Mouse (Mus musculus) intestine, embryonic 16.5 days (tissue): ENCODE measurements around the gene Mrps17. TPM values are rescaled to one million over a fixed set of nuclear protein-coding genes. Genes with fewer than 3 reads are reported as not detected.

Experiments
- ATAC-seq: fragments of 200-750 bp; cut with Nextera tagmentation; 2 replicates; pipeline ENCODE4 v1.8.0; 2017; ENCODE audit warnings: moderate TSS enrichment, moderate library complexity
- H3K27ac ChIP-seq: fragments of 300-500 bp; sonication (generic); 2 replicates; pipeline ENCODE4 v1.5.1; 2014; ENCODE audit warnings: mild to moderate bottlenecking, low read length
- H3K27me3 ChIP-seq: fragments of 300-500 bp; sonication (generic); replicated peaks from 2 replicates; pipeline ENCODE4 v1.6.1; 2014; ENCODE audit warnings: low read length, control low read depth, mixed read lengths; ENCODE audit not compliant: control insufficient read depth, insufficient read depth
- H3K36me3 ChIP-seq: fragments of 300-500 bp; sonication (generic); 2 replicates; pipeline ENCODE4 v1.6.1; 2014; ENCODE audit warnings: low read length, control low read depth; ENCODE audit not compliant: control insufficient read depth, insufficient read depth
- H3K4me1 ChIP-seq: fragments of 300-500 bp; sonication (generic); 2 replicates; pipeline ENCODE4 v1.6.1; 2014; ENCODE audit warnings: low read length, control low read depth, mixed read lengths; ENCODE audit not compliant: control insufficient read depth, insufficient read depth
- H3K4me2 ChIP-seq: fragments of 300-500 bp; sonication (generic); 2 replicates; pipeline ENCODE4 v1.6.1; 2014; ENCODE audit warnings: low read depth, low read length, control low read depth
- H3K4me3 ChIP-seq: fragments of 300-500 bp; sonication (generic); 2 replicates; pipeline ENCODE4 v1.5.1; 2014; ENCODE audit warnings: mild to moderate bottlenecking, low read length
- H3K9ac ChIP-seq: fragments of 300-500 bp; sonication (generic); 2 replicates; pipeline ENCODE4 v1.6.1; 2014; ENCODE audit warnings: low read depth, low read length
- H3K9me3 ChIP-seq: fragments of 300-500 bp; sonication (generic); 2 replicates; pipeline ENCODE4 v1.6.1; 2016; ENCODE audit warnings: low read length, control low read depth; ENCODE audit not compliant: control insufficient read depth
- WGBS: fragments of 180-500 bp; shearing (Covaris S2); extraction: QIAGEN DNeasy Blood & Tissue Kit; methylation state at CpG from one replicate; pipeline ENCODE4 v1.1.7; 2014; 5-methylcytosine and 5-hydroxymethylcytosine counted together
- polyA plus RNA-seq: library from polyadenylated mRNA; unstranded; fragments of >200 nt; fragmentation: Nextera tagmentation; extraction: Ambion mirVana; gene quantifications from 2 replicates; pipeline ENCODE4 v1.2.1, GENCODE M21; 2015

The Mrps17 gene
- polyA plus RNA-seq, 1 experiment from 2014 or later, result 196 TPM

GRCm38 (mm10) chr5:129729286-129729685 lies 14.0 kb downstream of the Mrps17 start:
- Histone ChIP-seq H3K9ac (peak overlapping the region; percentile 45; the same call in 1 of the 2 replicates), H3K9me3 (no peaks in the 10 kb centered on the region), H3K4me3 (no peak overlapping the region), H3K27ac (peak overlapping the region; percentile 76), H3K4me2 (no peak overlapping the region), H3K4me1 (peaks cover 29% of the 10 kb centered on the region), H3K36me3 (no peaks in the 10 kb centered on the region), H3K27me3 (no peaks in the 10 kb centered on the region)
- ATAC-seq, result no peak
- WGBS, result 35% methylated on average over 11 of the region's 11 CpGs

- no peak overlapping the region for H3K4me3 ChIP-seq
- no peaks in the 10 kb centered on the region for H3K36me3 ChIP-seq
- ATAC-seq, result peak; percentile 76
- H3K27ac ChIP-seq, result peak overlapping the region; percentile 76
- H3K27me3 ChIP-seq, result no peaks in the 10 kb centered on the region
- H3K9me3 ChIP-seq, result no peaks in the 10 kb centered on the region
- peaks cover 29% of the 10 kb centered on the region for H3K4me1 ChIP-seq
- H3K4me2 ChIP-seq, result peak overlapping the region; percentile 30; the same call in 1 of the 2 replicates
- 58% methylated on average over 11 of the region's 11 CpGs for WGBS
- 0 out of 2 replicates have a peak overlapping the region, but pooled peaks have one; percentile 40 for H3K9ac ChIP-seq
Measured at GRCm38 (mm10) chr5:129730344-129730743, 15.0 kb downstream of the Mrps17 start.

- Histone ChIP-seq H3K27me3 (no peaks in the 10 kb centered on the region), H3K9ac (no peak overlapping the region), H3K9me3 (no peaks in the 10 kb centered on the region), H3K4me3 (no peak overlapping the region), H3K4me2 (no peak overlapping the region), H3K4me1 (peaks cover 29% of the 10 kb centered on the region), H3K27ac (no peak overlapping the region), H3K36me3 (no peaks in the 10 kb centered on the region)
- 54% methylated on average over 5 of the region's 5 CpGs for whole genome bisulfite sequencing
- no peak for ATAC-seq
Measured at GRCm38 (mm10) chr5:129731021-129731420, 15.7 kb downstream of the Mrps17 start.

- no peak overlapping the region for H3K4me2 ChIP-seq
- peaks cover 17% of the 10 kb centered on the region for H3K36me3 ChIP-seq
- no peak overlapping the region for H3K9ac ChIP-seq
- ATAC-seq, result no peak
- WGBS, result 100% methylated on average over 1 of the region's 1 CpGs
- no peaks in the 10 kb centered on the region for H3K27me3 ChIP-seq
- no peak overlapping the region for H3K4me3 ChIP-seq
- H3K9me3 ChIP-seq, result no peaks in the 10 kb centered on the region
- no peaks in the 10 kb centered on the region; the same call in 1 of the 2 replicates for H3K4me1 ChIP-seq
- no peak overlapping the region for H3K27ac ChIP-seq
Measured at GRCm38 (mm10) chr5:129740976-129741375, 25.7 kb downstream of the Mrps17 start.

- Histone ChIP-seq H3K4me3 (no peak overlapping the region), H3K9ac (no peak overlapping the region), H3K27ac (0 out of 2 replicates have a peak overlapping the region, but pooled peaks have one; percentile 59), H3K4me2 (no peak overlapping the region), H3K27me3 (no peaks in the 10 kb centered on the region), H3K9me3 (no peaks in the 10 kb centered on the region), H3K4me1 (no peaks in the 10 kb centered on the region; the same call in 1 of the 2 replicates), H3K36me3 (peaks cover 17% of the 10 kb centered on the region)
- ATAC-seq, result peak; percentile 87
- 59% methylated on average over 7 of the region's 7 CpGs for WGBS
Measured at GRCm38 (mm10) chr5:129742903-129743488, 27.7 kb downstream of the Mrps17 start.

GRCm38 (mm10) chr5:129744050-129744449 lies 28.8 kb downstream of the Mrps17 start:
- peak; percentile 69 for ATAC-seq
- Histone ChIP-seq H3K4me1 (no peaks in the 10 kb centered on the region; the same call in 1 of the 2 replicates), H3K36me3 (peaks cover 17% of the 10 kb centered on the region), H3K9me3 (no peaks in the 10 kb centered on the region), H3K27ac (peak overlapping the region; percentile 59), H3K4me2 (peak overlapping the region; percentile 29; the same call in 1 of the 2 replicates), H3K9ac (no peak overlapping the region; the same call in 1 of the 2 replicates), H3K27me3 (no peaks in the 10 kb centered on the region), H3K4me3 (no peak overlapping the region)
- 32% methylated on average over 6 of the region's 6 CpGs for WGBS

- WGBS, result 92% methylated on average over 20 of the region's 20 CpGs
- no peak overlapping the region for H3K4me2 ChIP-seq
- no peaks in the 10 kb centered on the region for H3K9me3 ChIP-seq
- H3K36me3 ChIP-seq, result peaks cover 9% of the 10 kb centered on the region; the same call in 1 of the 2 replicates
- no peak overlapping the region for H3K4me3 ChIP-seq
- ATAC-seq, result no peak
- H3K27ac ChIP-seq, result no peak overlapping the region
- H3K9ac ChIP-seq, result no peak overlapping the region
- no peaks in the 10 kb centered on the region for H3K4me1 ChIP-seq
- H3K27me3 ChIP-seq, result no peaks in the 10 kb centered on the region
Measured at GRCm38 (mm10) chr5:129756886-129757285, 41.6 kb downstream of the Mrps17 start.

GRCm38 (mm10) chr5:129759929-129760480 lies 44.7 kb downstream of the Mrps17 start:
- no peak for ATAC-seq
- WGBS, result 78% methylated on average over 13 of the region's 13 CpGs
- peaks cover 6% of the 10 kb centered on the region; the same call in 1 of the 2 replicates for H3K36me3 ChIP-seq
- H3K4me3 ChIP-seq, result no peak overlapping the region
- no peaks in the 10 kb centered on the region for H3K9me3 ChIP-seq
- H3K9ac ChIP-seq, result no peak overlapping the region
- no peaks in the 10 kb centered on the region for H3K27me3 ChIP-seq
- H3K4me1 ChIP-seq, result no peaks in the 10 kb centered on the region
- no peak overlapping the region for H3K27ac ChIP-seq
- H3K4me2 ChIP-seq, result no peak overlapping the region

- H3K4me2 ChIP-seq, result no peak overlapping the region
- H3K4me1 ChIP-seq, result no peaks in the 10 kb centered on the region
- no peak overlapping the region for H3K4me3 ChIP-seq
- no peaks in the 10 kb centered on the region for H3K27me3 ChIP-seq
- peaks cover 3% of the 10 kb centered on the region; the same call in 1 of the 2 replicates for H3K36me3 ChIP-seq
- H3K9me3 ChIP-seq, result no peaks in the 10 kb centered on the region
- no peak overlapping the region for H3K27ac ChIP-seq
- ATAC-seq, result 0 out of 2 replicates have a peak, but pooled peaks have one; percentile 36
- H3K9ac ChIP-seq, result no peak overlapping the region
- WGBS, result 76% methylated on average over 18 of the region's 18 CpGs
Measured at GRCm38 (mm10) chr5:129761865-129762540, 46.7 kb downstream of the Mrps17 start.
